9 mouse cellular contexts compared by ENCODE assay signal in the genomic region with DNA sequence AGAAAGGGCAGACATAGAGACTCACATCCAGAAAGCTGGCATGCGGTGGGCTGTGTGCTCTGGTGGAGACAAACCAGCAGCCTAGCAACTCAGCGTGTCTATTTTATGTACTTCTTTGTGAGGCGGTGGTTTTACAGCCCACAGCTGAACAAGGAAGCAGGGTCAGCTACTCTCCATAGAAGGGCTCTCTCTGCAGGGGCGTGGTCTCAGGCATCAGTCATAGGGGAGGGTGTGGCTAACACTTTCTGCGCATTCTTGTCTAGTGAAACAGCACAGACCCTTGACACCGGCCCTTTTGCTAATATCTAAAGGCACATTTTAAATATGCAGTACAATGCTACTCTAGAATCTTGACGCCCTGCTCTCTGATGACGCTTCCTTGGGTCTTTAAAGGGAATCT.
DNase-seq lines count a peak whose midpoint lies in the region; ATAC-seq lines count a peak whose summit lies in the region.
"Had no signal": no experiment of that assay in that cellular context is flagged by ENCODE, and none has a peak within 500 bp of the region (broad histone marks: within the 10 kb centered on the region; RNA-seq: fewer than 3 reads in every experiment).

No protein-coding gene starts in this region.

- intact Hi-C loops in gastrocnemius, postnatal 36 days (cut with DNase I), result no loop called here

- ATAC-seq in forebrain, embryonic 11.5 days (replicated peaks; ENCODE audit: low FRiP score), result 0 out of 2 replicates have a peak, but pooled peaks have one; percentile 36
- no peak for ATAC-seq in forebrain, embryonic 12.5 days (ENCODE audit: low FRiP score)
- ATAC-seq in hindbrain, embryonic 16.5 days, result no peak

- no peak overlapping the region for H3K4me2 ChIP-seq in forebrain, embryonic 11.5 days (ENCODE audit: low read depth, low read length, severe bottlenecking)
- H3K4me2 ChIP-seq in forebrain, embryonic 12.5 days, result no peak overlapping the region
- no peak overlapping the region for H3K4me2 ChIP-seq in hindbrain, embryonic 16.5 days (ENCODE audit: low read length)

- H3K4me3 ChIP-seq in forebrain, embryonic 11.5 days (ENCODE audit: low read depth, low read length), result no peak overlapping the region
- no peak overlapping the region for H3K4me3 ChIP-seq in forebrain, embryonic 12.5 days (replicated peaks)
- peak overlapping the region; percentile 19 for H3K4me3 ChIP-seq in megakaryocyte, embryonic 14.5 days (replicated peaks)
- no peak overlapping the region for H3K4me3 ChIP-seq in hindbrain, embryonic 16.5 days (ENCODE audit: low read length)

- no peaks in the 10 kb centered on the region for H3K27me3 ChIP-seq in forebrain, embryonic 11.5 days (ENCODE audit: control insufficient read depth, insufficient read depth, low read length)
- no peaks in the 10 kb centered on the region for H3K27me3 ChIP-seq in forebrain, embryonic 12.5 days
- H3K27me3 ChIP-seq in megakaryocyte, embryonic 14.5 days (replicated peaks), result peaks cover 4% of the 10 kb centered on the region
- H3K27me3 ChIP-seq in hindbrain, embryonic 16.5 days (replicated peaks; ENCODE audit: control insufficient read depth, insufficient read depth, low read length), result no peaks in the 10 kb centered on the region

- H3K27ac ChIP-seq in forebrain, embryonic 11.5 days (ENCODE audit: low read depth, low read length), result no peak overlapping the region
- no peak overlapping the region for H3K27ac ChIP-seq in forebrain, embryonic 12.5 days
- H3K27ac ChIP-seq in hindbrain, embryonic 16.5 days (ENCODE audit: low read depth, low read length), result no peak overlapping the region

- WGBS in forebrain, embryonic 11.5 days, result 84% methylated on average over 8 of the region's 8 CpGs
- 87% methylated on average over 8 of the region's 8 CpGs for WGBS in forebrain, embryonic 12.5 days
- 77% methylated on average over 8 of the region's 8 CpGs for WGBS in hindbrain, embryonic 16.5 days

- H3K9ac ChIP-seq in forebrain, embryonic 11.5 days (ENCODE audit: low read length), result no peak overlapping the region
- no peak overlapping the region for H3K9ac ChIP-seq in forebrain, embryonic 12.5 days
- H3K9ac ChIP-seq in hindbrain, embryonic 16.5 days (ENCODE audit: low read depth, low read length), result no peak overlapping the region

- H3K4me1 ChIP-seq in forebrain, embryonic 11.5 days (replicated peaks; ENCODE audit: control insufficient read depth, insufficient read depth, low read length), result no peaks in the 10 kb centered on the region
- H3K4me1 ChIP-seq in forebrain, embryonic 12.5 days, result no peaks in the 10 kb centered on the region
- peaks cover 19% of the 10 kb centered on the region for H3K4me1 ChIP-seq in megakaryocyte, embryonic 14.5 days
- no peaks in the 10 kb centered on the region for H3K4me1 ChIP-seq in hindbrain, embryonic 16.5 days (ENCODE audit: control insufficient read depth, insufficient read depth, low read depth, low read length)

- no peak for DNase-seq in forebrain, embryonic 11.5 days (ENCODE audit: low spot score)
- DNase-seq in urinary bladder, postnatal 14 days (ENCODE audit: low spot score), result peak; percentile 17
- no peak for DNase-seq in urinary bladder, postnatal 36 days (ENCODE audit: low spot score in 2 of 2)
- peak; percentile 6 for DNase-seq in yolk sac, embryonic 10.5 days (ENCODE audit: low spot score)
- no peak for DNase-seq in gastrocnemius, postnatal 36 days
- DNase-seq: heart, postnatal 36 days had no signal

- no peaks in the 10 kb centered on the region for H3K9me3 ChIP-seq in forebrain, embryonic 11.5 days (ENCODE audit: control insufficient read depth, low read length)
- H3K9me3 ChIP-seq in forebrain, embryonic 12.5 days, result no peaks in the 10 kb centered on the region
- H3K9me3 ChIP-seq in megakaryocyte, embryonic 14.5 days, result no peaks in the 10 kb centered on the region
- no peaks in the 10 kb centered on the region for H3K9me3 ChIP-seq in hindbrain, embryonic 16.5 days (ENCODE audit: control insufficient read depth, low read length)

- H3K36me3 ChIP-seq in forebrain, embryonic 11.5 days (ENCODE audit: control insufficient read depth, insufficient read depth, low read length), result no peaks in the 10 kb centered on the region
- no peaks in the 10 kb centered on the region for H3K36me3 ChIP-seq in forebrain, embryonic 12.5 days (replicated peaks)
- H3K36me3 ChIP-seq in megakaryocyte, embryonic 14.5 days (replicated peaks; ENCODE audit: low read length), result no peaks in the 10 kb centered on the region
- no peaks in the 10 kb centered on the region for H3K36me3 ChIP-seq in hindbrain, embryonic 16.5 days (ENCODE audit: control insufficient read depth, insufficient read depth, low read length)

Comparison
In these comparisons a context has a peak if more than half of its experiments do, and no peak if none do; other contexts are left out.
1. DNase-seq: peak in urinary bladder, postnatal 14 days (single experiment) and yolk sac, embryonic 10.5 days (single experiment); none in forebrain, embryonic 11.5 days (single experiment), urinary bladder, postnatal 36 days (0 of 2) and gastrocnemius, postnatal 36 days (0 of 2).